Mouse (Mus musculus): ENCODE measurements at regions not wholly inside any gene's neighbourhood (a gene's known extent, or its start where the extent isn't known, plus 50 kb on each side); places are given as distances from the start of the nearest gene placed in this dataset.
"Not testable (repeated sequence)": the region's sequence is repeated elsewhere in the genome, so short reads cannot be mapped to it uniquely, and the experiment has no call there.

GRCm38 (mm10) chr2:17081266-17081665 lies 650.0 kb downstream of the Nebl start:
- intact Hi-C loops (cut with DNase I), result no loop called here
- DNase-seq, result no peak

DNA sequence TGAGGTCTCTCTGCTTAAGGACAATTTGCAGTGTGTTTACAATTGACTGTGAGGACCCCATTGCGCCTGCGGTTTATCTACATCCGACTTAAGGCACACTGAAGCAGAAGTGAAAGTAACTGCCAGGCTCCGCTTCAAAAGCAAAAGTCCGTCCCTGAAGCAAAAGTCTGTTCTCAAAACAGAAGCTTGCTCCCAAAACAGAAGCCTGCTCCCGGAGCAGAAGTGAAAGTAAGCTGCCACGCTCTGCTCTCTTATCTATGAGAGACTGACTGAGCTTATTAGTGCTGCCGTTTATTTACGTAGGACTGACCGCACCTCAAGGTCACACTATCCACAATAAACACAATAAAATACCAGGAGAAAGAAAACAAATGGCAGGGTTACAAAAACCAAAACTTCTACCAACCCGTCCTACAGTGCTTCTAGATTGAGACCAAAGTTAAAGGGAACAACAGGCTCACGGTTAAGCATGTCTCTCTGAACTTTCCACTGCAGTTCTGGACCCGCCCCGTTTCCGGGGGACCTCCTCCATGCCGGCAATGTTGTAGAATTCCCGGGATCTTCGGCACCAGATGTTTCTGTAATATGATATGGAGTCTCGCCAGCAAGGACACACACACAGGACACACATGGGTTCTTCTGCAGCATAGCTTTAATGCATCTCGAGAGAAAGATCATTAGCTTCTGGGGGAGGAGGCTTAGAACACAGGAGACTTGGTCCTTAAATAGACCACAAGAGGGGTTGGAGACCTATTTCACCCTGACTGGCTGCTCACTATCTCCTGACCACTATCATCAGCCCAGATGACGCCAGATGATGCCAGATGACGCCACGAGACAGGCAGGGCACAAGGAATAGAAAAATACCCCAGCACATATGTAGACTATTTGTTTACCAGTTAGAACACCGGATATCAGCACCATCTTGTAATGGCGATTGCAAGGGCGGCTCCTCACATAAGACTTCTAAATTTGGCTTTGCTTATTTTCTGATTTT lies 665.8 kb downstream of the Nebl start:
- intact Hi-C loops (cut with DNase I); DNase-seq: not testable (repeated sequence)
